Mouse (Mus musculus): ENCODE data around the gene Nat10. TPM values are rescaled to one million over a fixed set of nuclear protein-coding genes. Genes with fewer than 3 reads are reported as not detected.

Nat10 gene
- polyA plus RNA-seq, 1 experiment from 2014 or later: 26.7 TPM

GRCm38 (mm10) chr2:103751771-103752170 lies 9.3 kb downstream of the Nat10 start:
- H3K36me3 ChIP-seq (ENCODE audit: control insufficient read depth, insufficient read depth, low read length): peaks cover 2% of the 10 kb centered on the region
- 97% methylated on average over 6 of the region's 6 CpGs for WGBS

GRCm38 (mm10) chr2:103749091-103749490 lies 12.0 kb downstream of the Nat10 start:
- Histone ChIP-seq H3K27ac (ENCODE audit: low read depth, low read length) (no peak overlapping the region), H3K9me3 (ENCODE audit: control insufficient read depth, low read length) (no peaks in the 10 kb centered on the region), H3K27me3 (ENCODE audit: control insufficient read depth, insufficient read depth, low read length) (no peaks in the 10 kb centered on the region), H3K4me2 (ENCODE audit: low read depth) (no peak overlapping the region), H3K36me3 (ENCODE audit: control insufficient read depth, insufficient read depth, low read length) (peaks cover 2% of the 10 kb centered on the region), H3K9ac (ENCODE audit: low read length) (no peak overlapping the region), H3K4me3 (ENCODE audit: low read depth, low read length) (no peak overlapping the region), H3K4me1 (ENCODE audit: control insufficient read depth, insufficient read depth, low read length) (no peaks in the 10 kb centered on the region)
- ATAC-seq (ENCODE audit: insufficient read depth, low FRiP score, low TSS enrichment) (no peak), DNase-seq (ENCODE audit: low spot score) (no peak)
- WGBS: 88% methylated on average over 3 of the region's 3 CpGs

More at GRCm38 (mm10) chr2:103751771-103752170, 9.3 kb downstream of the Nat10 start:
- no peak overlapping the region for H3K4me2 ChIP-seq (ENCODE audit: low read depth)
- no peaks in the 10 kb centered on the region for H3K4me1 ChIP-seq (ENCODE audit: control insufficient read depth, insufficient read depth, low read length)
- no peak overlapping the region for H3K27ac ChIP-seq (ENCODE audit: low read depth, low read length)
- H3K9me3 ChIP-seq (ENCODE audit: control insufficient read depth, low read length): no peaks in the 10 kb centered on the region
- H3K27me3 ChIP-seq (ENCODE audit: control insufficient read depth, insufficient read depth, low read length): no peaks in the 10 kb centered on the region
- H3K4me3 ChIP-seq (ENCODE audit: low read depth, low read length): no peak overlapping the region
- H3K9ac ChIP-seq (ENCODE audit: low read length): no peak overlapping the region
- ATAC-seq (ENCODE audit: insufficient read depth, low FRiP score, low TSS enrichment): no peak
- DNase-seq (ENCODE audit: low spot score): no peak

- no peak overlapping the region for H3K9ac ChIP-seq (ENCODE audit: low read length)
- H3K27ac ChIP-seq (ENCODE audit: low read depth, low read length): no peak overlapping the region
- no peaks in the 10 kb centered on the region; the same call in none of the 2 replicates for H3K36me3 ChIP-seq (ENCODE audit: control insufficient read depth, insufficient read depth, low read length)
- no peak overlapping the region for H3K4me2 ChIP-seq (ENCODE audit: low read depth)
- WGBS: 92% methylated on average over 9 of the region's 9 CpGs
- ATAC-seq (ENCODE audit: insufficient read depth, low FRiP score, low TSS enrichment): no peak
- no peak for DNase-seq (ENCODE audit: low spot score)
- no peaks in the 10 kb centered on the region for H3K9me3 ChIP-seq (ENCODE audit: control insufficient read depth, low read length)
- H3K27me3 ChIP-seq (ENCODE audit: control insufficient read depth, insufficient read depth, low read length): no peaks in the 10 kb centered on the region
- H3K4me1 ChIP-seq (ENCODE audit: control insufficient read depth, insufficient read depth, low read length): no peaks in the 10 kb centered on the region
- H3K4me3 ChIP-seq (ENCODE audit: low read depth, low read length): no peak overlapping the region
Observed at GRCm38 (mm10) chr2:103747891-103748290, 13.2 kb downstream of the Nat10 start.

GRCm38 (mm10) chr2:103746761-103747160 lies 14.3 kb downstream of the Nat10 start:
- H3K27ac ChIP-seq (ENCODE audit: low read depth, low read length): no peak overlapping the region
- ATAC-seq (ENCODE audit: insufficient read depth, low FRiP score, low TSS enrichment) (no peak), DNase-seq (ENCODE audit: low spot score) (no peak)
- no peaks in the 10 kb centered on the region for H3K27me3 ChIP-seq (ENCODE audit: control insufficient read depth, insufficient read depth, low read length)
- WGBS: 92% methylated on average over 2 of the region's 2 CpGs
- H3K4me3 ChIP-seq (ENCODE audit: low read depth, low read length): no peak overlapping the region
- no peak overlapping the region for H3K4me2 ChIP-seq (ENCODE audit: low read depth)
- peaks cover 4% of the 10 kb centered on the region for H3K36me3 ChIP-seq (ENCODE audit: control insufficient read depth, insufficient read depth, low read length)
- no peaks in the 10 kb centered on the region for H3K9me3 ChIP-seq (ENCODE audit: control insufficient read depth, low read length)
- H3K4me1 ChIP-seq (ENCODE audit: control insufficient read depth, insufficient read depth, low read length): no peaks in the 10 kb centered on the region
- H3K9ac ChIP-seq (ENCODE audit: low read length): no peak overlapping the region

- no peaks in the 10 kb centered on the region for H3K4me1 ChIP-seq (ENCODE audit: control insufficient read depth, insufficient read depth, low read length)
- H3K9ac ChIP-seq (ENCODE audit: low read length): no peak overlapping the region
- no peak for ATAC-seq (ENCODE audit: insufficient read depth, low FRiP score, low TSS enrichment)
- WGBS: 92% methylated on average over 2 of the region's 2 CpGs
- H3K27me3 ChIP-seq (ENCODE audit: control insufficient read depth, insufficient read depth, low read length): no peaks in the 10 kb centered on the region
- no peak for DNase-seq (ENCODE audit: low spot score)
- no peaks in the 10 kb centered on the region for H3K9me3 ChIP-seq (ENCODE audit: control insufficient read depth, low read length)
- no peak overlapping the region for H3K4me3 ChIP-seq (ENCODE audit: low read depth, low read length)
- H3K27ac ChIP-seq (ENCODE audit: low read depth, low read length): no peak overlapping the region
- peaks cover 4% of the 10 kb centered on the region for H3K36me3 ChIP-seq (ENCODE audit: control insufficient read depth, insufficient read depth, low read length)
- H3K4me2 ChIP-seq (ENCODE audit: low read depth): no peak overlapping the region
Observed at GRCm38 (mm10) chr2:103746096-103746495, 15.0 kb downstream of the Nat10 start.

- H3K4me1 ChIP-seq (ENCODE audit: control insufficient read depth, insufficient read depth, low read length): no peaks in the 10 kb centered on the region
- ATAC-seq (ENCODE audit: insufficient read depth, low FRiP score, low TSS enrichment): no peak
- no peaks in the 10 kb centered on the region for H3K9me3 ChIP-seq (ENCODE audit: control insufficient read depth, low read length)
- H3K27me3 ChIP-seq (ENCODE audit: control insufficient read depth, insufficient read depth, low read length): no peaks in the 10 kb centered on the region
- no peak for DNase-seq (ENCODE audit: low spot score)
- H3K4me2 ChIP-seq (ENCODE audit: low read depth): no peak overlapping the region
- peaks cover 4% of the 10 kb centered on the region for H3K36me3 ChIP-seq (ENCODE audit: control insufficient read depth, insufficient read depth, low read length)
- WGBS: 90% methylated on average over 5 of the region's 5 CpGs
- H3K27ac ChIP-seq (ENCODE audit: low read depth, low read length): no peak overlapping the region
- H3K4me3 ChIP-seq (ENCODE audit: low read depth, low read length): no peak overlapping the region
- no peak overlapping the region for H3K9ac ChIP-seq (ENCODE audit: low read length)
Observed at GRCm38 (mm10) chr2:103745481-103745880, 15.6 kb downstream of the Nat10 start.

- H3K4me1 ChIP-seq (ENCODE audit: control insufficient read depth, insufficient read depth, low read length): no peaks in the 10 kb centered on the region
- H3K4me3 ChIP-seq (ENCODE audit: low read depth, low read length): no peak overlapping the region
- H3K9ac ChIP-seq (ENCODE audit: low read length): no peak overlapping the region
- no peak for ATAC-seq (ENCODE audit: insufficient read depth, low FRiP score, low TSS enrichment)
- DNase-seq (ENCODE audit: low spot score): peak; percentile 75
- H3K9me3 ChIP-seq (ENCODE audit: control insufficient read depth, low read length): no peaks in the 10 kb centered on the region
- H3K4me2 ChIP-seq (ENCODE audit: low read depth): no peak overlapping the region
- WGBS: 87% methylated on average over 7 of the region's 7 CpGs
- H3K36me3 ChIP-seq (ENCODE audit: control insufficient read depth, insufficient read depth, low read length): peaks cover 4% of the 10 kb centered on the region
- H3K27ac ChIP-seq (ENCODE audit: low read depth, low read length): no peak overlapping the region
- H3K27me3 ChIP-seq (ENCODE audit: control insufficient read depth, insufficient read depth, low read length): no peaks in the 10 kb centered on the region
Observed at GRCm38 (mm10) chr2:103743988-103744387, 17.1 kb downstream of the Nat10 start.

- DNase-seq (ENCODE audit: low spot score): no peak
- no peaks in the 10 kb centered on the region for H3K27me3 ChIP-seq (ENCODE audit: control insufficient read depth, insufficient read depth, low read length)
- peaks cover 4% of the 10 kb centered on the region for H3K36me3 ChIP-seq (ENCODE audit: control insufficient read depth, insufficient read depth, low read length)
- H3K9ac ChIP-seq (ENCODE audit: low read length): no peak overlapping the region
- H3K27ac ChIP-seq (ENCODE audit: low read depth, low read length): no peak overlapping the region
- no peak overlapping the region for H3K4me3 ChIP-seq (ENCODE audit: low read depth, low read length)
- ATAC-seq (ENCODE audit: insufficient read depth, low FRiP score, low TSS enrichment): no peak
- no peak overlapping the region for H3K4me2 ChIP-seq (ENCODE audit: low read depth)
- WGBS: 89% methylated on average over 2 of the region's 2 CpGs
- no peaks in the 10 kb centered on the region for H3K4me1 ChIP-seq (ENCODE audit: control insufficient read depth, insufficient read depth, low read length)
- no peaks in the 10 kb centered on the region for H3K9me3 ChIP-seq (ENCODE audit: control insufficient read depth, low read length)
Observed at GRCm38 (mm10) chr2:103743536-103743935, 17.5 kb downstream of the Nat10 start.

- no peak for ATAC-seq (ENCODE audit: insufficient read depth, low FRiP score, low TSS enrichment)
- H3K9ac ChIP-seq (ENCODE audit: low read length): no peak overlapping the region
- H3K9me3 ChIP-seq (ENCODE audit: control insufficient read depth, low read length): no peaks in the 10 kb centered on the region
- peaks cover 4% of the 10 kb centered on the region for H3K36me3 ChIP-seq (ENCODE audit: control insufficient read depth, insufficient read depth, low read length)
- no peak for DNase-seq (ENCODE audit: low spot score)
- 98% methylated on average over 6 of the region's 6 CpGs for WGBS
- H3K4me3 ChIP-seq (ENCODE audit: low read depth, low read length): no peak overlapping the region
- no peaks in the 10 kb centered on the region for H3K27me3 ChIP-seq (ENCODE audit: control insufficient read depth, insufficient read depth, low read length)
- H3K4me1 ChIP-seq (ENCODE audit: control insufficient read depth, insufficient read depth, low read length): no peaks in the 10 kb centered on the region
- no peak overlapping the region for H3K4me2 ChIP-seq (ENCODE audit: low read depth)
- no peak overlapping the region for H3K27ac ChIP-seq (ENCODE audit: low read depth, low read length)
Observed at GRCm38 (mm10) chr2:103742821-103743220, 18.2 kb downstream of the Nat10 start.

Measured in neural tube, embryonic 11.5 days (tissue).